Comparison of ENCODE assay signal across 22 mouse cellular contexts in genomic region chr13:29490341-29490740, GRCm38 (mm10).
"Had no signal": no experiment of that assay in that cellular context is flagged by ENCODE, and none has a peak within 500 bp of the region (broad histone marks: within the 10 kb centered on the region; RNA-seq: fewer than 3 reads in every experiment).

No protein-coding gene starts in this region.

- H3K4me1 ChIP-seq: limb, embryonic 12.5 days; limb, embryonic 15.5 days; stomach, embryonic 15.5 days had no signal

- H3K4me2 ChIP-seq: kidney, embryonic 15.5 days; limb, embryonic 12.5 days; limb, embryonic 15.5 days; liver, embryonic 11.5 days; lung, embryonic 14.5 days; neural tube, embryonic 13.5 days; stomach, embryonic 15.5 days had no signal

- H3K4me3 ChIP-seq: kidney, embryonic 15.5 days; limb, embryonic 12.5 days; limb, embryonic 15.5 days; myocyte; neural tube, embryonic 13.5 days; stomach, embryonic 15.5 days had no signal

- H3K9me3 ChIP-seq: kidney, embryonic 15.5 days; limb, embryonic 12.5 days; limb, embryonic 15.5 days; neural tube, embryonic 13.5 days; stomach, embryonic 15.5 days had no signal

- H3K27me3 ChIP-seq: kidney, embryonic 15.5 days; limb, embryonic 12.5 days; limb, embryonic 15.5 days; neural tube, embryonic 13.5 days; stomach, embryonic 15.5 days had no signal

- H3K27ac ChIP-seq: kidney, embryonic 15.5 days; limb, embryonic 12.5 days; limb, embryonic 15.5 days; liver, embryonic 14.5 days; macrophage; neural tube, embryonic 13.5 days; stomach, embryonic 15.5 days had no signal

- ATAC-seq: liver, postnatal 0 days; lung, postnatal 0 days; midbrain, embryonic 16.5 days had no signal

- H3K9ac ChIP-seq: kidney, embryonic 15.5 days; limb, embryonic 12.5 days; limb, embryonic 15.5 days; liver, embryonic 14.5 days; liver, postnatal 0 days; lung, embryonic 14.5 days; neural tube, embryonic 13.5 days; stomach, embryonic 15.5 days had no signal

- DNase-seq: kidney, adult 8-10 months; kidney, postnatal 10 days; kidney, postnatal 36 days; layer of hippocampus, postnatal 36 days; left cerebral cortex, postnatal 4 days; liver, postnatal 0 days; lung, embryonic 14.5 days; retina, postnatal 1 day; right cerebral cortex, postnatal 25 days; spleen, adult 18-20 months; thymus, postnatal 25 days had no signal

- H3K36me3 ChIP-seq: kidney, embryonic 15.5 days; limb, embryonic 12.5 days; limb, embryonic 15.5 days; neural tube, embryonic 13.5 days; stomach, embryonic 15.5 days had no signal
